Mouse (Mus musculus) ZHBTc4 (cell line): ENCODE measurements around the gene Rps6kb2.

Source experiments
- DNase-seq: peaks from one replicate; pipeline ENCODE4 v3.0.0-alpha.2; 2011; ENCODE audit warnings: low read depth, low spot score

Gene Rps6kb2

DNA sequence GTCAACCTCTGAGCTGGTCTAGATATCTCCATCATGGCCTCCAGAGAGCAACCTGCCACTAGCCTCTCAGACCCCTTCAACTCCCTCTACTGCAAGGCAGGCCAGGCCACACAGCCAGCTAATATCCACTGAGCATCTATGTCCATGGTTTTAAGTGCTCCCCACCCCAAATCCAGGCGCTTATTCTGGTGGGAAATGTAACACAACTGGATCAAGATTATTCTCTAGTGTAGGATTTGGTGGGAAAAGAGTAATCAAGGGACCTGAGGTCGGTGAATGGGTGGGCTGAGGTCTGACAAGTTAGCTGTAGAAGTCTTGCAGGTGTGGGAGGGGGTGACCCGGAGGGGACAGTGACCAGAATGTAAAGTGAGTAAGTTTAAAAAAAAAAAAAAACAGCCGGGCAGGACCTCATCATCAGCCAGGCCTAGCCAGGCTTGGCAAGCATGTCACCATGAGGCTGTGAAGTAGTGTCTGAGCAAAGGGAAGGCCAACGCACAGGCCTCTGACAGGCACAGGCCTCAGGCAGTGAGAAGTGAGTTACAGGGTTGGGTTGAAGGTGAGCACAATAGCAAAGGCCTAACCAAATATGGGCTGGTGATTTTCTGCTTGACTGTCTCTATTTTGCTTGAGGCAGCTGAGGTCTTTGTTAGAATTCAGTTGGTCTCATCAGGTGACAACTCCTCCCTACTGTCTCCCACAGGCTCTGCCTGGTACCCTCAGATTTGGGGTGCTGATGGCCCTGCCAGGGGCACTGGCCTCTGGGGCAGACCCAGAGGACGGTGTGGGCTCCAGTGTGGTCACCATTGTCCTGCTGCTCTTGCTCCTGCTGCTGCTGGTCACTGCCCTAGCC, 7.7 kb downstream of the Rps6kb2 start:
- DNase-seq = no peak

DNA sequence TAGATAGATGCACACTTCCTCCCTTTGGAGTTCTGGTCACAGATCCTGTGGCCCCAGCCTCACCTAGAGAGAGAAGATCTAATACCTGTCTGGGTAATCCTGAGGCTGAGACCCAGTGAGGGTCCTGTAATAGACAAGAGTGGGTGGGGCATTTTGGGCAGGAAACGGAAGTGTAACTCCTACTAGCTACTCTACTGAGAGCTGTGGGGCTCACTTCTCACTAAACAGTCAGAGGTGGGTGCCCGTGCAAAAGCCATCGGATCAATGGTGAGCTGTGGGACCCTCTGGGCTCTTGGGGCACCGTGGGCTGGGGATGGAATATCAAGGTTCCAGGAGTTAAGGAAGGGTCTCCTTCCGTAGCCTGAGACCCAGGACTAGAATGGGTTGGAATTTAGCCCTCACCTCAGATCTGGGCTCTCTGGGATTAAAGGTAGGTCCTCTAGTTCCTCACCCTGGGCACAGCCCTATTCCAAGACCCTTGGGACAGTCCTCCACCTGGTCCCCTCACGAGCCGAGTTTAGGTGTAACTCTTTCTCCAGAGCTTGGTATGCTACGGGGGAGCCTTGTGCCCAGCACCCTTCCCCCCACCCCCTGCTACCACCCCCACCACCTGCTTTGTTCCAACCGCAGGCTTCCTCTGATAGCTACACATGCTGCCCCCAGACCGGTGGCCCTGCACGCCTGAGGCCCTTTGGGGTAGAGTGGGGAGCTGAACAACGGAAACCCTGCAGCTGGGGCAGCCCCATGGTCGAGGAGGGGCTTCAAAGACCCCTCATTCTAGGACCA, 8.5 kb downstream of the Rps6kb2 start:
- DNase-seq = no peak

DNA sequence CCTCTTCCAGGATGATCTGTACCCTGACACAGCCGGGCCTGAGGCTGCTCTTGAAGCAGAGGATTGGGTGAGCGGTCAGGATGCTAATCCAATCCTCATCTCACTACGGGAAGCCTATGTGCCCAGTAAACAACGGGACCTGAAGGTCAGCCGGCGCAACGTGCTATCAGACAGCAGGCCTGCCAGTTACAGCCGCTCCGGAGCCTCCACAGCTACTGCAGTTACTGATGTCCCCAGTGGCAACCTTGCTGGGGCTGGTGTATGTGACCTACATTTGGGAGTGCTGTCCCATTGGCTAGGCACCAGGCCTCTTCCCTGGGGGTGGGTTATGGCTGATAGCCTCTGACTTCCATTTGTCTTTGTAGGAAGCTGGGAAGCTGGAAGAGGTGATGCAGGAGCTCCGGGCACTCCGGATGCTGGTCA, 9.9 kb downstream of the Rps6kb2 start, which contains the start of gene Ptprcap:
Gene Ptprcap (plus strand): TSS at position 373 of the 423 bp plus-strand sequence.
- no peak for DNase-seq

DNA sequence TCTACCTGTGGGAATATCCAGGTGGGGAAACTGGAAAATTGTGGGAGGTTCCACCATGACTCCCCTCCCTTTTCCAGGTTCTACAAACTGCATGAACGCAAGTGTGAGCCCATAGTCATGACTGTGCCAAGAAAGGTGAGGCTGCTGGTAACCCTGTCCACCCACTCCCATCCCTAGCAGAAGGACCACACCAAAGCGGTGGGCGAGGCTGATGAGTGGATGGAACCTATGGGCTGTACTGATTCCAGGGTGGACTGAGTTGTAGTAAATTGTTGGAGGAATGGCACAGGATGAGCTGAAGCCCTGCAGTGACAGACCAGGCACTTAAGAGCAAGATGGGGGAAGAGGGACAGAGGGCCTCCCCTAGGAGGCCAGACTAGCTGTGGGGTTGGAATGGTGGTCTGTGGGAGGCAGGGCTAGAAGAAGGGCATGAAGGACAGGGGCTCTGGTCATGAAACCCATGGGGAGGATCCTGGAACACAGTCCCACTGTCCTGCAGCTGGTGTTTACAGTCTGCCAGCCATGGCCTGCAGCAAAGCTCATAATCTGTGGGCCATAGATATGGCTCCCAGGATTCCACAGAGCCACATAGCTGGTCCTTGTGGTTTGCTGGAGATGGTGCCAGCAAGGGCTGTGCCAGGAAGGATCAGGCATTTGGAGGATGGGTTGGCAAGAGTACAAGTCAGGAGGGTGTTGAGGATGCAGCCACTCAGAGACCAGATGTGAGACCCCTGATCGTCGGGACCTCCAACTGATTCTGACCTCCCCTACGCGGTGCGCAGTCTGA, 10.5 kb downstream of the Rps6kb2 start:
- DNase-seq = no peak

DNA sequence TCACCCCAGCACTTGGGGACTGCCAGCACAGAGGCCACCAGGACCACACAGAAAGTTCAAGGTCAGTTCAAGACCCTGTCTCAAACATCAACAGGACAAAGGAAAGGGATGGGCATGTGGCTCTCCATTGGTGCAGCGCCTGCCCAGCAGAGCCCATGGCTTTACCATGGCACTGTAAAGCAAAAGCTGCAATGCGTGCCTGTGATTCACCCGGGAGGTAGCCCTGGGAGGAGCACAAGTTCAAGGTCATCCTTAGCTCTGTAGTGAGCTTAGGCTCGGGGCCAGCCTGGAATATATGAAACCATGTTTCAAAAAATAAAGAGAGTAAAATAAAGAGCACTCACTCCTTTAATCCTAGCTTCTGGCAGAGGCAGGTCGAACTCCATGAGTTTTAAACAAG, 11.3 kb downstream of the Rps6kb2 start:
- DNase-seq = peak; percentile 29

DNA sequence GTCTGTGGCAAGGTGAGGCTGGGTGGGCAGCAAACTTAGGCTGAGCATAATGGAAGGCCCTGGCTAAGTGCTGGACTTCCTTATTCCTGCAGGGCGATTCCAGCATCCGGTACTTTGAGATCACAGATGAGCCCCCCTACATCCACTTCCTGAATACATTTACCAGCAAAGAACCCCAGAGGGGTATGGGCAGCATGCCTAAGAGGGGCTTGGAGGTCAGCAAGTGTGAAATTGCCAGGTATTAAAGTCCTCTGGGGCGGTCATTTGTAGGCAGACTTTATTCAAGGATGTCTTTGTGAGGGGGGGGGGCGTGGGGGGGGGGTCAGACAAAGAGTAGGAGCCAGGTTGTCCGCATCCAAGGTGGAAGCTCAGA, 11.7 kb downstream of the Rps6kb2 start:
- no peak for DNase-seq

DNA sequence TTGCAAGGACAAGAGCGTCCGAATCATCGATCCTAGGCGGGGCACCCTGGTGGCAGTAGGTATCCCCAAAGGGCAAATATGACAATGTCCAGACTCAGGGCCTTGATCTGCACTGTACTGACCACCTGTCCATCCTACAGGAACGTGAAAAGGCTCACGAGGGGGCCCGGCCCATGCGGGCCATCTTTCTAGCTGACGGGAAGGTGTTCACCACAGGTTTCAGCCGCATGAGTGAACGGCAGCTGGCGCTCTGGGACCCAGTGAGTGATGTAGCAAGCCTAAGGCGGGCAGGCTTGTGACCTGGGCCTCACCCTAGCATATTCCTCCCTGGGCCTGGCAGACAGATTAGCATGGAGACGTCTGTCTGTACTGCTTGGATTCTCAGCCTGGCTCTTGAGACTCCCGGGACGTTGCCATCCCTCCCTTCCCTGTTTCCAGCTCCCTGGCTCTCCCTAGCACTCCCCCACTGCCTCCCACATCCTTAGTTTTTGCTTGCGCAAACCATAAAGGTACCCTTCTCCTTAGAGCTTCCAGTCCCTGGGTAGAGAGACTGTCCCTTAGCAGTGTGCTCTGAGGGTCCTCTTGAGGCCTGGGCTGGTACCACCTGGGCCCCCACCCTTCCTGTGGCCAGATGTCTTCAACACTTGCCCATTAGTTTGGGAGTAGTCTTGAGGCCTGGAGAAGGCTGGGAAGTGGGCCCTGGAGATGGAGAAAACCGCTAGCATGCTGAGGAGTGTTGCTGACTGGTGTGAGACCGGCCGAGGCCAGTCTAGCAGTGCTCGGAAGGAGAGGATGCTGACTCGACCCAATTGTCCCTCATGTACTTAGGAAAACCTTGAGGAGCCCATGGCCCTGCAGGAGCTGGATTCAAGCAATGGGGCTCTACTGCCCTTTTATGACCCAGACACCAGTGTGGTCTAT, 12.3 kb downstream of the Rps6kb2 start:
- DNase-seq = peak; percentile 25

DNA sequence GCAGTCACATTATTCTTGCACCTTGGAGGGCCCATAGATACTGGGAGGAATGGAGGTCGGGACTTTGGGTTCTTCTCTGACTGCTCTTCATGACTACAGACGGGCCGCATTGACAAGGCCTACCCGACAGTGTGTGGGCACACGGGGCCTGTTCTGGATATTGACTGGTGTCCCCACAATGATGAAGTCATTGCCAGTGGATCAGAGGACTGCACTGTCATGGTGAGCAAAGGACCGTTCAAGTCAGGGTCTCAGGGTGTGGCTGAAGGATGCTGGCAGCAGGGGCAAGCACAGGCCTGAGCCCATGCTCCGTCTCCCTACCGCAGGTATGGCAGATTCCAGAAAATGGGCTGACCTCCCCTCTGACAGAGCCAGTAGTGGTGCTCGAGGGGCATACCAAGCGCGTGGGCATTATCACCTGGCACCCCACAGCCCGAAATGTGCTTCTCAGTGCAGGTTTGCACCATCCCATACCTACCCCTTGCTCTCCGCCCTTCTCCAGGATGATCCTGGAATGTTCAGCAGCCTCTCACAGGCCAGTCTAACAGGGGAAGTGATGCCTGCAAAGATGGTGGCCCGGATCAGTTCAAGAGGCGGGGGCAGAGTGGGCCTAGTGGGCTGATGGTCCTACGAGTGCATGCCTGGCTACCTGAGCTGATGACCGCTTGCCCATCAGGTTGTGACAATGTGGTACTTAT, 13.2 kb downstream of the Rps6kb2 start:
- DNase-seq = no peak

DNA sequence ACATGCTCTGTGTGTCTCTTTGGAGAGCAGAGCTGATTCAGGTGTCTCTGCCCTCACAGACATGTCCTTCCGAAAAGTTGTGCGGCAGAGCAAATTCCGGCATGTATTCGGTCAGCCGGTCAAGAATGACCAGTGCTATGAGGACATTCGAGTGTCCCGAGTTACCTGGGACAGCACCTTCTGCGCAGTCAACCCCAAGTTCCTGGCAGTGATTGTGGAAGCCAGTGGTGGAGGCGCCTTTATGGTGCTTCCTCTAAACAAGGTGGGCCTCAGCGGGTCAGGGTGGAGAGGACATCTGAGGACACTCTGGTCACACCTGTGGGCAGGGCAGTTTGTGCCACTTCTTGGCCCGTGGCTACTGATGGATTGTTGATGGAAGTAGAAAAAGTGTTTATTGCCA, 13.9 kb downstream of the Rps6kb2 start:
- DNase-seq = no peak

DNA sequence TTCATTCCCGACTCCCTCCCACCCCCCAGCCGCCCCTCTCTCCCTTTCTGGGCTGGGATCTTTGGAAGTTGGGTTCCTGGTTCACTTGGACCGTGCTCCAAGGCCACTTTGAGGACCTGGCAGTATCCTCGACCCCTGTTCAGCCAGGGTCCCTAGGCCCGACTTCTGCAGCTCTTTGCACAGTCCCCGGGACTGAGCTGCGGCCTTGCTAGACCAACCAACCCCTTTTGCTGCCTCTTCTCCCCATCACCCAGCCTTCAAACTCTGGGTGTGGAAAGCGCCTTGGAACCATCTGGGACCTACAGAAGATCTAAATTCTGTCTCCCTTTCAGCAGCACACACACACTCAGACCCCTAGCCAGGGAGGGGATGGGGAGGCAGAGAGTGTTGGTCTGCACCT, 14.3 kb downstream of the Rps6kb2 start:
- no peak for DNase-seq

DNA sequence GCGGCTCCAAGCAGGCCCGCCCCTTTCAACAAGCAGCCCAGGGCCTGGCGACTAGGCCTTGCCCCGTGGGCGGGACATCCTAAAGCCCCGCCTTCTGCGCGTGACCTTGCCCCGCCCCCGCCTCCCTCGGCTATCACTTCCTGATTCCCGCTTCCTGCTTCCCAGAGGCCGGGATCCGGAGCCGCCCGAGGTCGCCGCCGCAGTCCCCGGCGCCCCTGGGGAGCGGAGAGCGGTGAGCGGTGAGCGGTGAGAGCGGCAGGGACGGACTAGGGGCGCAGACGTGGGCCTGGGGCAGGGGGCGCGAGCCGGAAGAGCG, 14.7 kb downstream of the Rps6kb2 start, which contains the start of gene Coro1b:
Gene Coro1b (plus strand): TSS at position 129 of the 316 bp plus-strand sequence.
- DNase-seq = peak; percentile 97

DNA sequence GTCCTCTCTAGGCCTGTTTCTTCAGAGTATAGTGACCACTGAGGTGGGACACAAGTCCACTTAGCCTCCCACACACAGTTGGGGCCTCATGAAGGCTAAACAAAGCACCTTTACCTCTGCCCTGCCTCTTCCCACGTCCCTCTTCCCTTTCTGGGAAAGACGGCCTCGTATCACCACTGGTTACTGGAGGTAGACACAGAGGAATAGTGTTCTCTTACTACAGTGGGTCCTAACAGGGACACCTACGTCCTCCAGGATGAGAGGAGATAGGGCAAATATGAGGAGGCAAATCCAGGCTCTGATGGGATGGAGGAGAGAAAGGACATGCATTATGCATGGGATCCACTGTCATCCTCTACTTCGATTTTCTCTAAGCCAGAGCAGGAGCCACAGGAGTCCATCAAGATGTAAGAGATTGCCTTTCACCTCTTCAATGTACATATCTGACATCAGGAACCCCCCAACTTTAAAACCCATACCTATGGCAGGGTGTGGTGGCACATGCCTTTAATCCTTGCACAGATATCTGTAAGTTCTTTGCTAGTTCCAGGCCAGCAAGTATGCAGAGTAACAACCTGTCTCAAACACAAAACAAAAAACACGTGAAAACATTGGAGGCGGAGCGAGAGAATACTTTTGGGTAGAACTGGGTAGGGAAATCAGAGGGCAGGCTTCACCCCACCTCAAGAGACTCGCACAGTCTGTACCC, 15.2 kb downstream of the Rps6kb2 start:
- DNase-seq = no peak

DNA sequence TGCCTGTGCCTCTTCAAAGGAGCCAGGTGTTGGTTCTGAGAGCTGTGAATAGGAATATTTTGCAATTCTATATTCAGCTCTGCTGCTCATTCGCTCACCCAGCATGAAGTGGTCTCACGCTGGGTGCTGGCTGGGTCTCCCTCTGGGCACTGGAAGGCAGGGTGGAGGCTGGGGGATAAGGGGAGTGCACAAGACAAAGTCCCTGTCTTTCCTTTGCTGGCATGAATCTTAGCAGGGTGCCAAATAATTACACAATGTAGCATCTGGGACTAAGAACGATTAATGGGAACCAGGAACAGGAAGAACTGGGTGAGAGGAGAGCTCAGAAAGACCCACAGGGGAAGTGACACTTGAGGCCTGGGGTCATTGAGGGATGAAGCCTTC, 16.1 kb downstream of the Rps6kb2 start:
- no peak for DNase-seq

DNA sequence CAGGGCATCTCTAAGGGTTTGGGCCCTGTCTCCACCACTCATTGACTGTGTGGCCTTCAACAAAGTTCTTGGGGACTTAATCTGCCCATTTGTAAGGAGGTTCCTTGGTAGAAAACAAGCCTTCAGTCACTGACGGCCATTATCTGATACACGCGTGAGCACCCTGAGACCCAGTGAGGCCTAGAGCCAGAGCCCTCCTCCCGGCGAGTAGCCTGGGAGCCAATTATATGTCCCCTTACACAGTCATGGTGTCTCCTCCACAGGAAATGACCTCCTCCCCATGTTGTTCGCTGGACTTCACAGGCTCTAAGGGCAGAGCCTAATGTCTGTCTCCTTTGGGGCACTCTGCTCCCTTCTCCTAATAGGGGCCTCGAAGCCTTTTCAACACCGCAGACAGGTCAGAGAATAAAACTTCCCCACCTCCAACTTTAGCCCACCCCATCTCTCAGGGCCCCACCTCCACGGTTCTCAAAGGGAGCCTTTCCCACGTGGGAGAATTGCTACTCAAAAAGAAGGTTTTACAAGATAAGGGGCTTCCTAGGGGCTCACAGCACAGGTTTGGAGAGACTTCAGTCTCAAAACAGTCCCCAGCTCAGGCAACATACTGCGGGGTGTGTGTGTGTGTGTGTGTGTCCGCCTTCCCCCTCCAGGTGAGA, 16.7 kb downstream of the Rps6kb2 start:
- DNase-seq = no peak

DNA sequence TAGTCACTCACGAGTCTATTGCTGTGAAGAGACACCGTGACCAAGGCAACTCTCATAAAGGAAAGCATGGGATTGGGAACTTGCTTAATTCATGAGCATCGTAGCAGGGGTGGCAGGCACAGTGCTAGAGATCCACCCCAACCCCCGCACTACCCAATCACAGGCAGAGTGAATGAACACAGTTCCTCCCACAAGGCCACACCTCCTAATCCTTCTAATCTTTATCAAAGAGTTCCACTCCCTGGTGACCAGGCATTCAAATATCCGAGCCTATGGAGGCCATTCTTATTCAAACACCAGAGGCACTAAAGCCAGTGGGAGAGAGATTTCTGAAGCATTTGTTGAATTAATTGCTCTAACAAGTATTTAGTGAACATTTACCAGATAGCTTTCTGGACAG, 17.2 kb downstream of the Rps6kb2 start:
- DNase-seq = peak; percentile 62

DNA sequence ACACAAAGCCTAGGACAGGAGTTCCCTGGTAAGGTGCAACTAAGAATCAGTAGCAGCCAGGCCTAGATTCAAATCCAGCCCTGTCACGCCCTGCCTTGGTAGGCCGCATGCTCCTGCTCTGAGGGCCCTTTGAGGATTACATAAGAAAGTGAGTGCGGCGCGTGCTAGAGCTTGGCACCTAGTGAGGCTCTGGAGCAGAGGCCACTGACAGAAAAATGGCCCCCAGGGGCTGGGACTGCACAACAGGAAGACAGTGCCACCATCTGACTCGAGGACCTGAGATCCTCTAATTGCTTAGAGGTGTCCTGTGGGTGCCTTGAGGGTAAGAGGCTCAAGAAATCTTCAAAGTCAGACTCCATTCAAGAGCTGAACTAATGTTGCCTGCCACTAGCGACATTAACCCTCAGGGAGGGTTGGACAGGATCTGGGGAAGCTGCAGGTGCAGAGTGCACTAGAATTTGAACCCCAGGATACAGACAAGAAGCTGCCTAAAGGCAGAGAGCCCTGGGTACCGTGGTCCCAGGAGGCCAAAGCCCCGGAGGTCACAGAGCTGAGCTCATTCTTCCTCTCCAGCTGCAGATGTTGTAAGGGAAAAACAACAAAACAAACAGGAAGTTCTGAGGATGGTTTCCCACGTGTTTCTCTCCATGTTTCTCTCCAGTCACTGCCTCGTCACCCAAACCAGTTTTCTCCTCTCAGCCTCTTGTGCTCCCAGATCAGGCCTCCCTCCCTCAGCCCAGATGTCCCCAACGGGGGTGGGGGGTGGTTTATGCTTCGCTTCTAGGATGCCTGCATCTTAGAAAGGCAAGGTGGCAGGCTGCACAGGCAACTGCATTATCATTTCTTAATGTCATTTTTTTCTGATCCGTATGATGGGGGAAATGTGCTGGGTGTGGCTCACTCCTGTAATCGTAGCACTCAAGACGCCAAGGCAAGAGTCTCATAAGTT, 18.3 kb downstream of the Rps6kb2 start:
- no peak for DNase-seq

DNA sequence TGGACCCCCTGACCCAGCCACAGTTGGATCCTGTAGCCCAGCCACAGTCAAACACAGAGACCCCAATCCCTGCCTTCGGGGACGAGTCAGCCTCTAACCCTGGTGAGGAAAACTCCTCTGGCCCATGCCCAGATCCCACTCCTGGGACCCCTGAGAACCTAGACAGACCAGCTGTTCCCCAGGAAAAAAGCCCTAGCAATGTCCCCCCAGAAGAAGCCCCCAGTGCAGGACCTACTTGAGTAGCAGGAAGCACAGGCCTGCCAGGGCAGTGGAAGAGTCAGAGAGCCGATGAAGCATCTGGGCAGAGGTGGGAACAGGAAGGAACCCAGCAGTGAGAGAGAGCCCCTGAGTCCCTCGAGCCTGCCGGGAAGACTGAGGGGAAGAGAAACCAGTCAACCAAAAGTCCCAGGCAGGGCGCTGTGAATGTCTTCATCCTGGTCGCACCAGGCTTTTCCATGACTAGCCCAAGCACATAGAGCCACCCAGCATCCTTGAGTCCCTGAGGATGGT, 19.3 kb downstream of the Rps6kb2 start, which contains the start of gene Cabp4:
Gene Cabp4 (minus strand): TSS at position 275 of the 510 bp plus-strand sequence.
- no peak for DNase-seq
